Mouse (Mus musculus) liver, embryonic 14 days (tissue): ENCODE results near the gene Apoa2. TPM values are rescaled to one million over a fixed set of nuclear protein-coding genes. Genes with fewer than 3 reads are reported as not detected.

Experiments used
- polyA plus RNA-seq: library from polyadenylated mRNA; depleted of rRNA; stranded (reverse); fragments of >200 nt; gene quantifications from 2 replicates; pipeline ENCODE4 v1.2.3, GENCODE M21; 2012; rRNA removed

The Apoa2 gene
- polyA plus RNA-seq, result 2,548 and 2,817 TPM in 2 replicates

GRCm38 (mm10) chr1:171224857-171225256 lies at the start of gene Apoa2:
TSS of gene Apoa2 (plus strand) at chr1:171225054.

DNA sequence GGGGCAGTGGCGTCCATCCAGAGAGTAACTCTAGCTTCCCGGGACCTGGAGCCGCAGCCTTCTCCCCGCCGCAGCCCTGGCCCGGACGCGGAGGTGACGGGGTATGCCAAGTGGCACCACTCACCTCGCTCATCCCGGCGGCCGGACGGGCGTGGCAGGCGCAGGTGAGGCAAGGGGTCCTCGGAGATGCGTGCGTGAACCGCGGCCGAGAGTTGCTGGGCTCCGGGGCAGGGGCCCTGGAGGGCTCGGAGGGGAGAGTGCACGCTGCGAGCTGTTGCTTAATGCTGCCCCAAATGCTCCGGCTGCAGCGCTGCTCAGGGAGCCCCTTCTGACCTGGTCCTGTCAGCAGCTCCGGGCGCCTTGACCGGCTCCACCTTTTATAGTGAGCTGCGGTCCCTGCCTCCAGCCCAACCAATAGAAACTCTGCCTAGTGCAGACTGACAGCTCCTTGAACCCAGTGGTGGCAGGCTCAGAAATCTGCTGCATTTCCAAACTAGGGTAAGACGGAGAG lies 28.9 kb upstream of the Apoa2 start, which contains the start of gene Pcp4l1:
Gene Pcp4l1, minus strand, starts transcription at position 382 of the 511 bp plus-strand sequence.

DNA sequence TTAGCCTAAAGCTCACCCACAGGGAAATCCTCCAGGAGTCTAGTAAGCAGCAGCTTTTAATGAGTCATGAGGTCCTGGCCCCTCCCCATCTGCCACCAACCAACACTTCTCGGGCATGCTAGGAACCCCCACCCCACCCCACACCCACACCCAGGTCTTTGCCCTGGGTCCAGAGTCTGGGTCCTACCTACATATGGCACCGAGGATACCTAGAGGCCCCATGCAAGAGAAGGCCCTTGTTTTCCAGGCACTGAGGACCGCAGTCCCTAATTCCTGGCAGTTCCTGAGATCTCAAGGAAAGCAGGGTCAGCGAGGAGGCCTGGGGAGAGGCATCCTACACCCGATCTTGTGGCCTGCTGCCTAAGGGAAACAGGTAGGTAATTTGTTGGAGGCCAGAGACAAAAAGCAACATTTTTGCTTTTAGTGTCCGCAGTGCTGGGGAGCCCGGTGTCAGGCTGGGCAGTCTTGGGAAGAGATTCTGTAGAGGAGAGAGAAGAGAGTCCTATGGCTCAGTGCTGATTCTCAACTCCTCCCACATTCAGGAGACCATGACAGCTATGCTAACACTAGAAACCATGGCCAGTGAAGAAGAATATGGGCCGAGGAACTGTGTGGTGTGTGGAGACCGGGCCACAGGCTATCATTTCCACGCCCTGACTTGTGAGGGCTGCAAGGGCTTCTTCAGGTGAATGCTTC lies 10.9 kb upstream of the Apoa2 start, which contains the start of gene Nr1i3:
Gene Nr1i3, plus strand, starts transcription at position 170 of the 696 bp plus-strand sequence.

GRCm38 (mm10) chr1:171222238-171223155 lies 2.4 kb upstream of the Apoa2 start, which contains the start of gene Tomm40l:
TSS of gene Tomm40l (minus strand) at chr1:171222514.

DNA sequence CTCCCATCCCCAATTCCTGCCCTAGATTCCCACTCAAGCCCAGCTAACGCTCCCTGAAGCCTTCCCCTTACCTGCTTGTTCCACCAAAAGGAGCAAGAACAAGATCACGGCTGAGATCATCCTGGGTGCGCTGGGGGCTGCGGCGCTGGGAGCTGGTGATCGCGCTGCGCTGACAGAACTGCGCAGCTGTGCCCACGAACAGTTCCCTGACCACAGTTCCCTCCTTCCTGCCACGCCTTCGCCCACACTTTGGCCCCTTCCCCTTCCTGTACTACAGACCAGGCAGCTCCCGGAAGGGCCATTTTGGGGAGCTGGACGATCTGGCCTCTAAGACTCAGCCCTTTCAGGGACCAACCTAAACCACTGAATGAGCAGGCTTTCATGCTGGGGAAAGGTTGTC lies 9.3 kb downstream of the Apoa2 start, which contains the start of gene Fcer1g:
Gene Fcer1g, minus strand, starts transcription at position 240 of the 400 bp plus-strand sequence.

GRCm38 (mm10) chr1:171249913-171250600 lies 25.2 kb downstream of the Apoa2 start, which contains the start of gene Adamts4:
TSS of gene Adamts4 (plus strand) at chr1:171250421.

GRCm38 (mm10) chr1:171250680-171251593 lies 26.1 kb downstream of the Apoa2 start, which contains the start of gene Ndufs2:
TSS of gene Ndufs2 (minus strand) at chr1:171251388.

DNA sequence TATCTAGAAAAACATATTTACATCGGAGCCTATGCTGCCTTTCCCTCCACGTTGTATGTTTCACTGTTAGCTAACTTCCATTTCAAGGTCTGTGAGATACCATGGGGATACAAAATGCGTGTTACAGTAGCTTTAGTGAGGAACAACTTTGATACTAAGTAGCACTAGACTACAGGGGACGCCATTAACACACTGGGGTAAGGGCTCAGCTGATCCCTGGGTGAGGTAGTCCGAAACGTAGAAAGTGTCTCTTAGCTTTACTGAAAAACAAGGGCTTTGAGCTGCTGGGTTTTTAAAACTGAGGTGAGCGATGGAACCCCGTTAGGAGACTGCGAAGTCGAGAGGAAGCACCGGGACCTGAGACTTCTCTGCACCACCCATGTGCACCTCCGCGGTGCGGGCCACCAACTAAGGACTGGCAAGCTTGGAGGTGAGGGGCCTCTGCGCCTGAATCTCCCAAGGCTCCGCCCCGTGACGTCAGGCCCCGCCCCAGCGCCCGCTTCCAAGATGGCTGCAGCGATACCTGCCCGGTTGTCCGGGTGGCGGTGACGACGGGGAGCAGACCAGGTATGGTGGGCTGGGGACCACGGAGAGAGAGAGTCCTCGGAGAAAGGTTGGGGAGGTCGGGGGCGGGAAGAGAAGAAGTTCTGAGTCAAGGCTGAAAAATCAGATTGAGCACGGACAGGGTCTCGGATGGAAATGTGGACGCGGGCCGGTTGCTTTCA lies 45.2 kb downstream of the Apoa2 start, which contains the start of gene B4galt3:
Gene B4galt3, plus strand, starts transcription at position 481 of the 725 bp plus-strand sequence.

Other genes with a start within 250 kb of the Apoa2 start
- gene Fcgr2b, start 248.5 kb upstream of the Apoa2 start, polyA plus RNA-seq, result 2.3 and 3.0 TPM in 2 replicates
- gene Fcgr4, start 206.1 kb upstream of the Apoa2 start, polyA plus RNA-seq, result 2.2 and 3.8 TPM in 2 replicates
- 14.0 and 18.2 TPM in 2 replicates for gene Fcgr3, start 160.1 kb upstream of the Apoa2 start, polyA plus RNA-seq
- 2.0 and 2.2 TPM in 2 replicates for gene Cfap126, start 111.1 kb upstream of the Apoa2 start, polyA plus RNA-seq
- gene Sdhc, start 74.5 kb upstream of the Apoa2 start, polyA plus RNA-seq, result 101 and 123 TPM in 2 replicates
- 0.08 and 0.11 TPM in 2 replicates for gene Mpz, start 74.3 kb upstream of the Apoa2 start, polyA plus RNA-seq
- 1.0 and 1.1 TPM in 2 replicates for gene Pcp4l1, start 28.8 kb upstream of the Apoa2 start, polyA plus RNA-seq
- 0.59 and 0.90 TPM in 2 replicates for gene Nr1i3, start 11.1 kb upstream of the Apoa2 start, polyA plus RNA-seq
- 10.6 and 11.9 TPM in 2 replicates for gene Tomm40l, start 2.5 kb upstream of the Apoa2 start, polyA plus RNA-seq
- 41.9 and 56.5 TPM in 2 replicates for gene Fcer1g, start 9.3 kb downstream of the Apoa2 start, polyA plus RNA-seq
- 0.18 and 0.24 TPM in 2 replicates for gene Adamts4, start 25.4 kb downstream of the Apoa2 start, polyA plus RNA-seq
- 80.1 and 91.3 TPM in 2 replicates for gene Ndufs2, start 26.3 kb downstream of the Apoa2 start, polyA plus RNA-seq
- gene B4galt3, start 45.3 kb downstream of the Apoa2 start, polyA plus RNA-seq, result 12.0 and 15.2 TPM in 2 replicates
- 138 and 165 TPM in 2 replicates for gene Ppox, start 56.1 kb downstream of the Apoa2 start, polyA plus RNA-seq
- 16.5 and 19.1 TPM in 2 replicates for gene Usp21, start 62.9 kb downstream of the Apoa2 start, polyA plus RNA-seq
- 21.5 and 27.7 TPM in 2 replicates for gene Ufc1, start 70.0 kb downstream of the Apoa2 start, polyA plus RNA-seq
- gene Dedd, start 104.1 kb downstream of the Apoa2 start, polyA plus RNA-seq, result 15.6 and 18.6 TPM in 2 replicates
- gene Nit1, start 120.6 kb downstream of the Apoa2 start, polyA plus RNA-seq, result 20.0 and 23.2 TPM in 2 replicates
- 41.8 and 44.2 TPM in 2 replicates for gene Pfdn2, start 120.6 kb downstream of the Apoa2 start, polyA plus RNA-seq
- gene Klhdc9, start 135.7 kb downstream of the Apoa2 start, polyA plus RNA-seq, result 0.23 and 0.24 TPM in 2 replicates
- 0.06 and 0.21 TPM in 2 replicates for gene Nectin4, start 145.0 kb downstream of the Apoa2 start, polyA plus RNA-seq
- gene Arhgap30, start 163.9 kb downstream of the Apoa2 start, polyA plus RNA-seq, result 2.7 and 3.5 TPM in 2 replicates
- gene Usf1, start 186.3 kb downstream of the Apoa2 start, polyA plus RNA-seq, result 13.6 and 16.4 TPM in 2 replicates
- 0.86 and 0.90 TPM in 2 replicates for gene Tstd1, start 193.8 kb downstream of the Apoa2 start, polyA plus RNA-seq
- gene F11r, start 212.5 kb downstream of the Apoa2 start, polyA plus RNA-seq, result 12.0 and 13.4 TPM in 2 replicates